Mouse (Mus musculus) lung, embryonic 16.5 days (tissue): ENCODE results near the gene Lrrc42. TPM values are rescaled to one million over a fixed set of nuclear protein-coding genes. Genes with fewer than 3 reads are reported as not detected.
A peak's percentile ranks its signal among the peaks of the same experiment; 100 is the strongest.

Experiments used
- ATAC-seq: fragments of 200-750 bp; cut with Nextera tagmentation; 2 replicates; pipeline ENCODE4 v1.8.0; 2017; ENCODE audit warnings: low read depth, mild to moderate bottlenecking, moderate library complexity
- H3K27ac ChIP-seq: fragments of 300-500 bp; sonication (generic); 2 replicates; pipeline ENCODE4 v1.5.1; 2014; ENCODE audit warnings: mild to moderate bottlenecking, control low read depth, low read length
- H3K27me3 ChIP-seq: fragments of 300-500 bp; sonication (generic); 2 replicates; pipeline ENCODE4 v1.6.1; 2014; ENCODE audit warnings: low read depth, low read length, mixed read lengths; ENCODE audit not compliant: control insufficient read depth, insufficient read depth
- H3K36me3 ChIP-seq: fragments of 300-500 bp; sonication (generic); 2 replicates; pipeline ENCODE4 v1.6.1; 2014; ENCODE audit warnings: low read length; ENCODE audit not compliant: control insufficient read depth, insufficient read depth
- H3K4me1 ChIP-seq: fragments of 300-500 bp; sonication (generic); replicated peaks from 2 replicates; pipeline ENCODE4 v1.6.1; 2014; ENCODE audit warnings: low read length, mixed read lengths; ENCODE audit not compliant: control insufficient read depth, insufficient read depth
- H3K4me2 ChIP-seq: fragments of 300-500 bp; sonication (generic); 2 replicates; pipeline ENCODE4 v1.6.1; 2014; ENCODE audit warnings: low read depth, low read length, control low read depth
- H3K4me3 ChIP-seq: fragments of 300-500 bp; sonication (generic); 2 replicates; pipeline ENCODE4 v1.5.1; 2014; ENCODE audit warnings: mild to moderate bottlenecking, low read length, control low read depth
- H3K9ac ChIP-seq: fragments of 300-500 bp; sonication (generic); 2 replicates; pipeline ENCODE4 v1.6.1; 2014; ENCODE audit warnings: low read length, control low read depth
- H3K9me3 ChIP-seq: fragments of 300-500 bp; sonication (generic); 2 replicates; pipeline ENCODE4 v1.6.1; 2016; ENCODE audit warnings: low read length; ENCODE audit not compliant: control insufficient read depth
- WGBS: fragments of 180-500 bp; shearing (Covaris S2); extraction: QIAGEN DNeasy Blood & Tissue Kit; methylation state at CpG from one replicate; pipeline ENCODE4 v1.1.7; 2014; 5-methylcytosine and 5-hydroxymethylcytosine counted together
- polyA plus RNA-seq: library from polyadenylated mRNA; unstranded; fragments of >200 nt; fragmentation: Nextera tagmentation; extraction: Ambion mirVana; gene quantifications from 2 replicates; pipeline ENCODE4 v1.2.1, GENCODE M21; 2015

The Lrrc42 gene
- 66.1 and 71.2 TPM in 2 replicates for polyA plus RNA-seq

DNA sequence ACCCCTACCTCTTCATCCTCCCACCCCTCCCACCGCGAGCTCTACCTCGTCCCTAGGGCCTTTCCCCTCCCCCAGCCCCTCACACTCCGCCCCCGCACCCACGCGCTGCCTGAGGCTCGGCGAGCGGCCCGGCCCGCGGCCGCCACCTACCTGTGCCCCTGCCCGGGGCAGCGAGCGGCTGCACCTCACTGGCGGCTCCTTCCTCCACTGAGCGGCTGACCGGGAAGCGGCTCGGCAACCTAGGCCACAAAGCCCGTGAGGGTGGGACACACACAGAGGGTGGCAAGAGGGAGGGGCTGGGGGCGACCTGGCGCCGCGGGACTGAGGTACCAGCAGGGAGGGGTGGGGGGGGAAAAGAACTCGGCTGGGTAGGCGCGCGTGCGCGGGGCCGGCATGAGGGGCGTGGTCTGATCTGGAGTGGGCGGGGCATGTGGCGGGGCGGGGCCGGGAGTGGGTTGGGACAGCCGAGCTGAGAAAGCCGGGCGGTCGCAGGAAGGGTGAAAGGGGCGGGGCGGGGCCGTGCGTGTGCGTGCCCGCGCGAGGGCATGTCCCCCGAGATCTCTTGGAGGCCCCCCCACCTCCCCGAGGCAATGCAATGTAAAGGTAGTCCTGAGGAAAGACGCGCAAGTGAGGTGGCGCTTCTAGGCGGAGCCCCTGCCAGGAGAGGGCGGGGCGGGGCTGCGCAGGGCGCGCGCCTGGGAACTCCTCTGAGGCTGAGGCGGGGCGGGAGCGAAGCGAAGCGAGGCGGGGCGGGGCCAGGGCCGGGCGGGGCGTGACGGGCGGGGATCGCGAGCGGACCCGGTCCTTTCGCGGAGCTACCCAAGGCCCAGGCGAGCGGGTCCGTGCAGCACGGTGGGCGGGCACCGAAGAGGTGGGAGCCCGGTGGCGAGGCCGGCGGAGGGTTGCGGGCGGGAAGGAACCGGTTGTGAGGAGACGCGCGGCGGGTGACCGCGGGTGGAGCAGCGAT lies at the start of gene Lrrc42, which contains the start of gene Hspb11:
Gene Lrrc42 (minus strand): TSS at position 408 of the 967 bp plus-strand sequence.
Gene Hspb11 (plus strand): TSS at position 469 of the 967 bp plus-strand sequence.
- Histone ChIP-seq H3K4me3 (peak within 1 kb of the TSS; percentile 85), H3K9ac (peak within 1 kb of the TSS; percentile 91), H3K4me1 (peaks cover 25% of the 10 kb centered on the region), H3K27ac (peak within 1 kb of the TSS; percentile 85), H3K4me2 (peak within 1 kb of the TSS; percentile 87), H3K36me3 (no peaks in the 10 kb centered on the region), H3K9me3 (no peaks in the 10 kb centered on the region), H3K27me3 (no peaks in the 10 kb centered on the region)
- WGBS = under 1% methylated on average over 91 of the region's 101 CpGs
- ATAC-seq = peak; percentile 97

DNA sequence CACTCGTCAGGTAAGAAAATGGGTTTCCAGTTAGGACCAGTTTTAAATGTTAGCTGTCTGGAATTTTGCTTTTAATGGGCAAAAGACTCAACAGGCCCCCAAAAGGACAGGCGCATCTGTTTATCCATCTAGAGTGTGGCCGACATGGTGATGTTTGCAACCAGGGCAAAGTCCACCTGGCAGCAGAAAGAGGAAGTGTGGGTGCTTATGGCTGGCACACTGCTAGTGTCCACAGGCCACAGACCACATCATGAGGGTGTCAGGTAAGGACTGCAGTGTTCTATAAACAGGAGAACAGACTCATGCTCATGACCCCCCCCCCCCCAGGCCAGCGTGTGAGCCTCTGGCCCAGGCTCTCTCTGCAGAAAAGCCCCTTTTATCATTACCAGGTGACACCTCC lies 49.5 kb upstream of the Lrrc42 start:
- no peaks in the 10 kb centered on the region for H3K36me3 ChIP-seq
- H3K9me3 ChIP-seq = no peaks in the 10 kb centered on the region
- H3K9ac ChIP-seq = no peak overlapping the region
- H3K4me2 ChIP-seq = no peak overlapping the region
- H3K4me1 ChIP-seq = no peaks in the 10 kb centered on the region
- no peak overlapping the region for H3K4me3 ChIP-seq
- no peak overlapping the region for H3K27ac ChIP-seq
- no peaks in the 10 kb centered on the region for H3K27me3 ChIP-seq
- WGBS = 71% methylated on average over 4 of the region's 4 CpGs
- ATAC-seq = no peak

DNA sequence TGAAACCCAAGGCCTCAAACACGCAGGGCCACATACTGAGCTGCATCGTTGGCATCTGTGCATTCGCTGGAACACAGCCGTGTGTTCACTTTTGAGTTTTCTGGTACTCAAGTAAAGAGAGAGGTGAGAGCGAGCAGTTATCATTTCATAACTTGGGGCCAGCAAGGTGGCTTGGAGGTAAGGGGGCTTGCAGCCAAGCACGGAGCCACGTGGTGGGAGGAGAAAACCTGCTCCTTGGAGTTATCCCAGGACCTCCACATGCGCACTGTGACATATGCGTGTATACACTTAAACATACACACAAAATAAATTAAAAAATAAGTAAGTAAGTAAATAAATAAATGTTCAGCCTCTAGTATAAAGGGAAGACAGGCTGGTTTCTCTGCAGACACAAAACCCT lies 48.9 kb upstream of the Lrrc42 start:
- WGBS = 71% methylated on average over 9 of the region's 9 CpGs
- no peak for ATAC-seq

DNA sequence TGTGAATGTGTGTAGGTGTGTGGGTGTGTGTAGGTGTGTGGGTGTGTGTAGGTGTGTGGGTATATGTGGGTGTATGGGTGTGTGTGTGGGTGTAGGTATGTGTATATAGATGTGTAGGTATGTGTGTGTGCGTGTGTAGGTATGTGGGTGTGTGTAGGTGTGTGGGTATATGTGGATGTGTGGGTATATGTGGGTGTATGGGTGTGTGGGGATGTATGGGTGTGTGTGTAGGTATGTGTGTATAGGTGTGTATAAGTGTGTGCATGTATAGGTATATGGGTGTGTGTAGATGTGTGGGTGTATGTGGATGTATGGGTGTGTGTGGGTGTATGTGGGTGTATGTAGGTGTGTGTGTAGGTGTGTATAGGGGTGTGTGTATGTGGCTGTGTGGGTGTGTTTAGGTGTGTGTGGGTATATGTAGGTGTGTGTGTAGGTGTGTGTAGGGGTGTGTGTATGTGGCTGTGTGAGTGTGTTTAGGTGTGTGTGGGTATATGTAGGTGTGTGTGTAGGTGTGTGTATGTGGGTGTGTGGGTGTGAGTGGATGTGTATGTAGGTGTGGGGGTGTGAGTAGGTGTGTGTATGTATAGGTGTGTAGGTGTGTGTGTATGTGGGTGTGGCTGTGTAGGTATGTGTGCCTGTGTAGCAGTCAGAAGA lies 47.7 kb upstream of the Lrrc42 start:
- H3K4me1 ChIP-seq = no peaks in the 10 kb centered on the region
- H3K4me3 ChIP-seq = no peak overlapping the region
- no peaks in the 10 kb centered on the region for H3K27me3 ChIP-seq
- H3K36me3 ChIP-seq = no peaks in the 10 kb centered on the region
- no peak overlapping the region for H3K9ac ChIP-seq
- no peak overlapping the region for H3K27ac ChIP-seq
- peak; percentile 26 for ATAC-seq
- H3K9me3 ChIP-seq = no peaks in the 10 kb centered on the region
- H3K4me2 ChIP-seq = no peak overlapping the region
- 97% methylated on average over 1 of the region's 1 CpGs for WGBS

More for the DNA sequence above, 48.9 kb upstream of the Lrrc42 start:
- H3K36me3 ChIP-seq = no peaks in the 10 kb centered on the region
- no peaks in the 10 kb centered on the region for H3K27me3 ChIP-seq
- H3K4me3 ChIP-seq = no peak overlapping the region
- H3K4me2 ChIP-seq = no peak overlapping the region
- H3K4me1 ChIP-seq = no peaks in the 10 kb centered on the region
- H3K9me3 ChIP-seq = no peaks in the 10 kb centered on the region
- no peak overlapping the region for H3K9ac ChIP-seq
- no peak overlapping the region for H3K27ac ChIP-seq

DNA sequence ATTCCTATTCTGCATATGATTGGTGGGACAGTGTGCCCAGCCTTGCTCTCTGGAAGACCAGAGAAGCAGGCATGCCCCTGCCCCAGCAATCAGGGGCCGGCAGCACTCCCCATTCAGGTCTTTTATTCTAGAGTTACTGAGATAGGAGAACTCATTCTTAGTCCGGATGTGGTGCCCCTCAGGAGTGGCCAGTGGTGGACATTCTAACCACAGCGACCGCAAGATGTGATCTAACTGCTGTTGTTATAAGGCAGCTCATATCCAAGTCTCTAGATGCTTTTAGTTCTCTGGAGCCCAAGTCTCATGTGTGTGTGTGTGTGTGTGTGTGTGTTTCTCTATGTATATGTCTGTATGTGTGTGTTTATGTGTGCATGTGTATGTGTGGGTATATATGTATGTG lies 47.0 kb upstream of the Lrrc42 start:
- H3K36me3 ChIP-seq = no peaks in the 10 kb centered on the region
- H3K9ac ChIP-seq = no peak overlapping the region
- WGBS = 74% methylated on average over 4 of the region's 4 CpGs
- ATAC-seq = no peak
- no peaks in the 10 kb centered on the region for H3K27me3 ChIP-seq
- no peaks in the 10 kb centered on the region for H3K9me3 ChIP-seq
- no peak overlapping the region for H3K27ac ChIP-seq
- no peak overlapping the region for H3K4me2 ChIP-seq
- H3K4me3 ChIP-seq = no peak overlapping the region
- H3K4me1 ChIP-seq = no peaks in the 10 kb centered on the region

DNA sequence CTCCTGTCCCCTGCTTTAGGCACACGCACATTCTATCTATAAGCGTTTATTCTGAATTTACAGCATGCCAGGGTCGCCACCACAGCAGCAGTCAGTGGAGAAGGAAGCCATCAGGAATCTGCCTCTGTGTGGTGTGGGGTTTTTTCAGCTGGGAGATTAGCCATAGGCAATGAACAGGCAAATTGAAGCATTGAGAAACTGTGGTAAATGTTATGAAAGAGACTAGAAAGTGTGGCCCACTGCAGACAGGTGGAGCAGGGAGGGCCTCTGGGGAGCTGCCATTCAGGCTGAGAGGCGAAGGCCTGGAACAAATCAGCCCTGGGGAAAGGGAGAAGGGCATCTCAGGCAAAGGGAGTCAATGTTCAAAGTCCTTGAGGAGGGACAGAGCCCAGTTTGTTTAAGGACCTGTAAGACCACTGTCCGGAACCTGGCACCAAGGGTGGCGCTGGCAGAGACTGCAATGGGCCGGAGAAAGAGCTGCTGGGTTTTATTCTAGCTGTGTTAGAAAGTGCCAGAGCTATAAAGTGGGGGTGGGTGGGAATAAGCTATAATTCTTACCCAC lies 46.5 kb upstream of the Lrrc42 start:
- no peak overlapping the region for H3K27ac ChIP-seq
- no peak overlapping the region for H3K4me3 ChIP-seq
- WGBS = 77% methylated on average over 7 of the region's 7 CpGs
- H3K4me2 ChIP-seq = no peak overlapping the region
- H3K36me3 ChIP-seq = no peaks in the 10 kb centered on the region
- no peaks in the 10 kb centered on the region for H3K27me3 ChIP-seq
- no peaks in the 10 kb centered on the region for H3K9me3 ChIP-seq
- H3K4me1 ChIP-seq = no peaks in the 10 kb centered on the region
- no peak for ATAC-seq
- H3K9ac ChIP-seq = no peak overlapping the region

DNA sequence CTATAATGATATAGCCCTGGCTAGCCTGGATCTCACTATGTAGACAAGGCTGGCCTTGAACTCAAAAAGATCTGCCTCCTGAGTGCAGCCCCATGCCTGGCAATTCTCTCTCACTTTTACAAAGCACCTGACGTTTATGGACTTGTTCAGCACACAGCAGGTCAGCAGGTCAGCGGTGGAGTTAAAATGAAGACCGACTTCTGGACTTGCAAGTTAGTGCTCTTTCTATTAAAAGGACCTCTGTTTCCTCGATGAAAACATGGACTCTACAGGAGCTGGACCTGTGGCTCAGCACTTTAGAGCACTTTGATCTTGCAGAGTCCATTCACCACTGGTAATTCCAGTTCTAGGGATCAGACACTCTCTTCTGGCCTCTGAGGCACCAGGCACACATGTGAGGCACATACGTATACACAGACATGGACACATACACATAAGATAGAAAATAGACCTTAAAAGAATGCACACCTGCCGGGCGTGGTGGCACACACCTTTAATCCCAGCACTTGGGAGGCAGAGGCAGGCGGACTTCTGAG lies 44.8 kb upstream of the Lrrc42 start:
- Histone ChIP-seq H3K27me3 (no peaks in the 10 kb centered on the region), H3K27ac (no peak overlapping the region), H3K4me1 (no peaks in the 10 kb centered on the region), H3K9ac (no peak overlapping the region), H3K4me3 (no peak overlapping the region), H3K36me3 (no peaks in the 10 kb centered on the region), H3K4me2 (no peak overlapping the region), H3K9me3 (no peaks in the 10 kb centered on the region)
- no peak for ATAC-seq
- WGBS = 68% methylated on average over 8 of the region's 8 CpGs

DNA sequence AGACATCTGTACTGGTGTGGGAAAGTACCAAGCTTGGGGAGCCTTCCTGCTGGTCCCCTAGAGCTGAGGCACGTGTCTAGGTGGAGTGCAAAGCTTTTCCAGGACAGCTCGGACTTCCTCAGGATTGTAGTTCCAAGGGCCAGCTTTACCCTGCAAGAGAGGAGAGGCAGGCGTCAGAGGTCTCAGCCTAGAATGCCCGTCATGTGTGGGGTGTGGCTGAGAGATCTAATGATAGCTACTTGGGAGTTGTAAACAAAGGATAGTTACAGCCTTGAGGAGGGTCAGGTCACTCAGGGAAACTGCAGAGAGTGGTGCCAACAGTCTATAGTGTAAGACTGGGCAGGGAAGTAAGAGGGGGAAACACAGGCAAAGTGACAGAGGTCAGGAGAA lies 38.9 kb upstream of the Lrrc42 start:
- Histone ChIP-seq H3K27ac (no peak overlapping the region), H3K36me3 (no peaks in the 10 kb centered on the region), H3K4me3 (no peak overlapping the region), H3K9me3 (no peaks in the 10 kb centered on the region), H3K4me1 (no peaks in the 10 kb centered on the region), H3K4me2 (no peak overlapping the region), H3K9ac (no peak overlapping the region), H3K27me3 (no peaks in the 10 kb centered on the region)
- WGBS = 20% methylated on average over 4 of the region's 4 CpGs
- no peak; the same call in 1 of the 2 replicates for ATAC-seq
